Mouse (Mus musculus) hindbrain, embryonic 13.5 days (tissue): ENCODE measurements around the gene Tia1. TPM values are rescaled to one million over a fixed set of nuclear protein-coding genes. Genes with fewer than 3 reads are reported as not detected.
A peak's percentile ranks its signal among the peaks of the same experiment; 100 is the strongest.
"Not testable (repeated sequence)": the region's sequence is repeated elsewhere in the genome, so short reads cannot be mapped to it uniquely, and the experiment has no call there.

Experiments
- ATAC-seq: fragments of 200-750 bp; cut with Nextera tagmentation; 2 replicates; pipeline ENCODE4 v1.8.0; 2017; ENCODE audit warnings: moderate TSS enrichment; ENCODE audit not compliant: low FRiP score
- H3K27ac ChIP-seq: fragments of 300-500 bp; sonication (generic); 2 replicates; pipeline ENCODE4 v1.5.1; 2015; ENCODE audit warnings: inconsistent platforms, mild to moderate bottlenecking, moderate library complexity
- H3K27me3 ChIP-seq: fragments of 300-500 bp; sonication (generic); 2 replicates; pipeline ENCODE4 v1.6.1; 2015; ENCODE audit warnings: mild to moderate bottlenecking, inconsistent platforms
- H3K36me3 ChIP-seq: fragments of 300-500 bp; sonication (generic); 2 replicates; pipeline ENCODE4 v1.6.1; 2015; ENCODE audit warnings: mild to moderate bottlenecking, inconsistent platforms
- H3K4me1 ChIP-seq: fragments of 300-500 bp; sonication (generic); replicated peaks from 2 replicates; pipeline ENCODE4 v1.6.1; 2015; ENCODE audit warnings: inconsistent platforms
- H3K4me2 ChIP-seq: fragments of 300-500 bp; sonication (generic); 2 replicates; pipeline ENCODE4 v1.6.1; 2015; ENCODE audit warnings: inconsistent platforms, mild to moderate bottlenecking, moderate library complexity
- H3K4me3 ChIP-seq: fragments of 300-500 bp; sonication (generic); 2 replicates; pipeline ENCODE4 v1.5.1; 2015; ENCODE audit warnings: mild to moderate bottlenecking, inconsistent platforms
- H3K9ac ChIP-seq: fragments of 300-500 bp; sonication (generic); 2 replicates; pipeline ENCODE4 v1.6.1; 2015; ENCODE audit warnings: mild to moderate bottlenecking, inconsistent platforms
- H3K9me3 ChIP-seq: fragments of 300-500 bp; sonication (generic); 2 replicates; pipeline ENCODE4 v1.6.1; 2016; ENCODE audit warnings: inconsistent platforms
- WGBS: fragments of 180-500 bp; shearing (Covaris S2); methylation state at CpG from one replicate; pipeline ENCODE4 v1.1.7; 2015; 5-methylcytosine and 5-hydroxymethylcytosine counted together
- polyA plus RNA-seq: library from polyadenylated mRNA; unstranded; fragments of >200 nt; fragmentation: Nextera tagmentation; extraction: Ambion mirVana; gene quantifications from 2 replicates; pipeline ENCODE4 v1.2.1, GENCODE M21; 2015

The Tia1 gene
- polyA plus RNA-seq, 1 experiment from 2014 or later, result 359 TPM

DNA sequence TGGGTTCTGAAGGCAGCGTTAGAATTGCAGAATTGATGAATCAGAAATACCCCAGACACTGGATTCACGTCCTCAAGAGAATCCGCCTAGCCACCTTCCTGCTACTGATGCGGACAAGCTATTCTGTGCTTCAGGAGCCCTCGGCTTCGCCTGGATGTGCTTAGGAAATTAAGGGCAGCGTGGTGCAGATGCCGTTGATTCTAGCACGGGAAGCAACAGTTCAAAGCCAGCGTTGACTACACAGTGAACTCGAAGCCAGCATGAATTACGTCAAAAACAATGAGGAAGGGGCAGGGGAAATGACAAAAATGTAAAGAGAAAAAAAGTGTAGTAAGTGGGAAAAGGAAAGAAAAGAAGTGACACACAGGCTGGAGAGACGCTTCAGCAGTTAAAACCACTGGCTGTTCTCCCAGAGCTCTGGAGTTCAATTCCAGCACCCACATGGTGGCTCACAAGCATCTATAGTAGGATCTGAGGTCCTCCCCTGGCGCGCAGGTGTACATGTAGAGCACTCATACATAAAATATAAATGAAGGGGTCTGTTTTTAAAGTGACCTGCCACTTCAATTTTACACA is 33.2 kb upstream of the Tia1 start, which contains the start of gene Snrpg:
Gene Snrpg, plus strand, starts transcription at position 541 of the 576 bp plus-strand sequence.
- 16% methylated on average over 15 of the region's 15 CpGs for WGBS

DNA sequence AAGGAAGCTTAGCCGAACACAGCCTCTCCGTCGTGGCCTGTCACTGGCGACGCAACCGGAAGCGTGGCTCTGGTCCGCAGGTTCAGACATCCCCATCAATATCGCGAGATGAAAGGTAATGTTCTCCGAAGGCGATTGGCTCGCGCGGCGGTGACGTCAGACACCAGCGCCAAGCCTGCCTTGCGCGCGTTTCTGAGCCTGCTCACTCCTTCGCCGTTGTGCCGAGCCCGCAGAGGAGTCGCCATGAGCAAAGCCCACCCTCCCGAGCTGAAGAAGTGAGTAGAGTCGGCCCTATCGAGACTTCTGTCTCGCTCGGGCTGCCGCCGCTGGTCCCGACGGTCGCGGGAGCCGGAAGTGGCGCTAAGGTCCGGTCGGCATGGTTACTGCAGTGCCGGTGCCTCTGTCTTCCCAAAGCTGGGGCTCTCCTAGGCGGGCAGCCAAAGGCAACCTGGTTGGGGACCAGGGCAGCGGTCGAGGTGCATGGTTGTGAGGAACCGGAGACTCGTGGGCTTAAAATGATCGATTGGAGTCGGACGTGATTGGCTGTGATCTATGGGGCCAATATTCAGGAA is 32.6 kb upstream of the Tia1 start:
- Histone ChIP-seq H3K27me3 (no peaks in the 10 kb centered on the region), H3K4me1 (peaks cover 39% of the 10 kb centered on the region), H3K4me2 (peak overlapping the region; percentile 92), H3K9me3 (no peaks in the 10 kb centered on the region), H3K36me3 (peaks cover 16% of the 10 kb centered on the region), H3K4me3 (peak overlapping the region; percentile 93), H3K9ac (peak overlapping the region; percentile 90), H3K27ac (peak overlapping the region; percentile 97)
- ATAC-seq, result peak; percentile 96
- WGBS, result under 1% methylated on average over 50 of the region's 50 CpGs

More for the DNA sequence above, 33.2 kb upstream of the Tia1 start, which contains the start of gene Snrpg:
- Histone ChIP-seq H3K27me3 (no peaks in the 10 kb centered on the region), H3K27ac (peak within 1 kb of the TSS; percentile 97), H3K9ac (peak within 1 kb of the TSS; percentile 90), H3K4me2 (peak within 1 kb of the TSS; percentile 92), H3K36me3 (peaks cover 12% of the 10 kb centered on the region), H3K9me3 (no peaks in the 10 kb centered on the region), H3K4me1 (peaks cover 44% of the 10 kb centered on the region), H3K4me3 (peak within 1 kb of the TSS; percentile 93)
- ATAC-seq, result peak; percentile 18

DNA sequence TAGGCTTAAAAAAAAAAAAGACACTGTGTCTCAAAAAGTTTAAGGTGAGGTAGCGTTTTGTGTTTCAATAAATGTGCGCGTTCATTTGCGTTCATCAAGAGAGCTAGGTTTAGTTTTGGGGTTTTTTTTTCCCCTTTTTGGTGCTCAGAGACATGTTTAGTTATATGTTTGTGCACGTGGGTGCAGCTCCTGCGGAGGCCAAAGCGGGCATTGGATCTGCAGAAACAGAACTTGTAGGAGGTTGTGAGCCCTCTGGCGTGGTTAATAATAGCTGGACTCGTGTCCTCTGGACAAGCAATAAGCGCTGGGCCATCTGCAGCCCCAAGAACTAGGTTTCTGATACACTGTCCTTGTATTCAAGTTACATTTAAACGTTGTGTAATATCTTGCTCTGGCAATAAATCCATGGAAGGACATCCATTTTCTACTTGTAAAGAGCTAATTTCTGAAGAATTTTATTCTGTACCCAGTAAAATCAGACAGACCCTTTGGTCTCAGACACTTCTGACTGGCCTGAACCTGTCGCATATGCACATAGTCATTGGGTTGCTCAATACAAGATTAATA is 32.0 kb upstream of the Tia1 start:
- Histone ChIP-seq H3K27me3 (no peaks in the 10 kb centered on the region), H3K9me3 (no peaks in the 10 kb centered on the region), H3K4me1 (peaks cover 33% of the 10 kb centered on the region), H3K4me3 (peak overlapping the region; percentile 93), H3K36me3 (peaks cover 22% of the 10 kb centered on the region), H3K4me2 (peak overlapping the region; percentile 92), H3K9ac (peak overlapping the region; percentile 90), H3K27ac (peak overlapping the region; percentile 97; the same call in 1 of the 2 replicates)
- WGBS, result 6% methylated on average over 12 of the region's 12 CpGs
- ATAC-seq, result no peak

DNA sequence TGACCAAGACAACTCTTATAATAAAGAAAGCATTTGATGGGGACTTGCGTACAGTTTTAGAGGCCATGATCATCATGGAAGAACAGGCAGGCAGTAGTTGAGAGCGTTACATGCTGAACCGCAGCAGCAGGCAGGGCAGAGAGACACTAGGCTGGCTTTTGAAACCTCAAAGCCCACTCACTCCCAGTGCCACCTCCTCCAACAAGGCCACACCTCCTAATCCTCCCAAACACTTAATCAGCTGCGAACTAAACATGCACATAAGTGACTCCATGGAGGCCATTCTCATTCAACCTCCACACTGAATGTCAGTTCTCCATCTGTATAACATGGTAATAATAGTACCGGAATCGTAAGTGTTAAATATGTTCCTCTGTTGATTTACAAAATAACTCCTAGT is 30.5 kb upstream of the Tia1 start:
- ATAC-seq, result no peak
- H3K9me3 ChIP-seq, result no peaks in the 10 kb centered on the region
- WGBS, result 95% methylated on average over 6 of the region's 6 CpGs
- H3K4me2 ChIP-seq, result no peak overlapping the region
- H3K4me3 ChIP-seq, result no peak overlapping the region
- no peak overlapping the region for H3K9ac ChIP-seq
- peaks cover 32% of the 10 kb centered on the region for H3K36me3 ChIP-seq
- H3K4me1 ChIP-seq, result peaks cover 31% of the 10 kb centered on the region
- no peak overlapping the region for H3K27ac ChIP-seq
- no peaks in the 10 kb centered on the region for H3K27me3 ChIP-seq

DNA sequence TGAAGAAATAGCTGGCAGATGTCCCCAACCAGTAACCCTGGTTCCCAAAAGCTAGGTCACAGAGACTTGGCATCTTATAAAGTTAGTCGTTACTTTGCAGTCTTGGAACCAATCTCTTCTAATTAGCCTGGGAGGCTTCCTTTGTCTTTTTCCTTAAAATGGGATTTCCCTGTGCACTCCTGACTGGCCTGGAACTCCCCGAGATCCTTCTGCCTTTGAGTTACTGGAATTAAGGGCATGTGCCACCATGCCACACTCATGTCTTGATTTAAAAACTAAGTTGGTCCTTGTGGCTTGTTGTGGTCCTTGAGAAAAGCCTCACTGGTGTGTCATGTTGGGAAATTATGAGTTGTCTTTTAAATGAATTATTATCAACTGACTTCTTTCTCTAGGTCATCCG is 25.7 kb upstream of the Tia1 start:
- Histone ChIP-seq H3K9me3 (no peaks in the 10 kb centered on the region), H3K36me3 (peaks cover 49% of the 10 kb centered on the region), H3K27ac (no peak overlapping the region), H3K4me1 (peaks cover 7% of the 10 kb centered on the region), H3K4me3 (no peak overlapping the region), H3K27me3 (no peaks in the 10 kb centered on the region), H3K9ac (no peak overlapping the region), H3K4me2 (no peak overlapping the region)
- no peak for ATAC-seq
- 97% methylated on average over 3 of the region's 3 CpGs for WGBS

DNA sequence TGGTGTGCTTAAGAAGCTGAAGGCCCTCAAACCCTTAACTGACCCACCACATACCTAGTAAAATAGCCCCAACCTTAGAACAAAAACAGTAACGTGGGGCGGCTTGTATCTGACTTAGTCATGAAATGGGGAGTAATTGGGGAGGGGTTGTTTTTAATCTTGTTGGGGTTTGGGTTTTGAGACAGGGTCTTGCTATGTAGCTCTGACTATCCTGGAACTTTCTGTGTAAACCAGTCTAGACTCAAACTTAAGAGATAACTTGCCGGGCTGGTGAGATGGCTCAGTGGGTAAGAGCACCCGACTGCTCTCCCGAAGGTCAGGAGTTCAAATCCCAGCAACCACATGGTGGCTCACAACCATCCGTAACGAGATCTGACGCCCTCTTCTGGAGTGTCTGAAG is 23.9 kb upstream of the Tia1 start:
- not testable (repeated sequence) for H3K27me3 ChIP-seq, H3K27ac ChIP-seq, H3K9me3 ChIP-seq, ATAC-seq, H3K4me1 ChIP-seq, H3K4me2 ChIP-seq, H3K9ac ChIP-seq, H3K4me3 ChIP-seq
- WGBS, result 81% methylated on average over 8 of the region's 8 CpGs
- H3K36me3 ChIP-seq, result peaks cover 52% of the 10 kb centered on the region

DNA sequence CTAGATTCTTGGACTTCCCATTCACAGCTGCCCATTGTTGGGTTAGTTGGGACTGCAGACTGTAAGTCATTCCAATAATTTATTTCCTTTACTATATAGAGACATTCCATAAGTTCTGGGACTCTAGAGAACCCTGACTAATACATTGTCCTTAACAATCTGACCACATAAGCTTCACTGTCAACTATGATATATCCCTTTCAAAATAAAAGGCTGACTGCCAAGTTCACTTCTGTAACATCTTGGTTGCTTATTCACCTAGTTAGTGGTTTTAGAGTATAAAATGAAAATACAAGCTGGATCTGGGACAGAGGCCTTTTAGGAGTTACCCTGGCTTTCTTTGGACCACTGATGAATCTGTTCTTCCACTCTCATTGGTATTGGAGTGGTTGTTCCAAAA is 21.5 kb upstream of the Tia1 start:
- H3K27ac ChIP-seq, result no peak overlapping the region
- H3K9ac ChIP-seq, result no peak overlapping the region
- peaks cover 55% of the 10 kb centered on the region for H3K36me3 ChIP-seq
- no peaks in the 10 kb centered on the region for H3K4me1 ChIP-seq
- no peak overlapping the region for H3K4me2 ChIP-seq
- ATAC-seq, result no peak
- H3K27me3 ChIP-seq, result no peaks in the 10 kb centered on the region
- H3K9me3 ChIP-seq, result no peaks in the 10 kb centered on the region
- no peak overlapping the region for H3K4me3 ChIP-seq

DNA sequence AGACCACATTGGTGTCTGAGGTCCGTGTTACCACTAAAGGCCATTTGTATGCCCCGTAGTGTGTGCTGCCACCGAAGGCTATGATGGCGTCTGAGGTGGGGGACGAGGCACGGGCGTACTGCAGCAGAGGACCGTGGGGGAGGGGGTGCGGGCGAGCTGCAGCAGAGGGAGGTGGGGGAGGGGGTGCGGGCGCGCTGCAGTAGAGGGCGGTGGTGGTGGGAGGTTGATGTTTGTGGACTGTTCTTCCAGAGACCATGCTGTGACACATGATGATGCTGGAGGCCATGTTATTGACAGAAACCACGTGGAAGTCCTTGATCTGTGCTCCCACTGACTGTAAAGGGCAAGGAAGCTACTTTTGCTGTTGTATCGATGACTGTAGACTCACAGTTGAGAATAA is 20.6 kb upstream of the Tia1 start:
- peaks cover 55% of the 10 kb centered on the region for H3K36me3 ChIP-seq
- WGBS, result 52% methylated on average over 16 of the region's 16 CpGs

DNA sequence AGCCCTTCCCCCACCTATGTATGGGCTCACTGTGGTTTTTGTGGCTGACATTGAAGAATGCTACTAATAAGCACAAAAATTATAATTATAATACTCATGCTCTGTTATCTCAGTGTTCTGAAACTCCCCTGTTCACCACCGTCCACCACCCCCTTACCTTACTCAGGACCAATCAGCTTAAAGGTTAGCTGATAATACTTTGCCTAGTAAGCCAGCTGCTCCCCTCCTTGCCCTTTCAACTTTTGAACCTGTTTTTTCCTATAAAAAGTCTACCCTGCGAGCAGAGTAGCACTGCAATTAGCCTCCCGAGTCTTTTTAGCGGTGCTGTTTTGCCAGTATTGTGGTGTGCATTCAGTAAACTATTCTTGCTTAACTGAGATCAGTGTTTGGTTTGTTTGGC is 19.3 kb upstream of the Tia1 start:
- ATAC-seq, result no peak
- Histone ChIP-seq H3K4me1 (no peaks in the 10 kb centered on the region), H3K9me3 (no peaks in the 10 kb centered on the region), H3K4me3 (no peak overlapping the region), H3K36me3 (peaks cover 55% of the 10 kb centered on the region), H3K4me2 (no peak overlapping the region), H3K27ac (no peak overlapping the region), H3K27me3 (no peaks in the 10 kb centered on the region), H3K9ac (no peak overlapping the region)
- 79% methylated on average over 4 of the region's 4 CpGs for WGBS

More for the DNA sequence above, 20.6 kb upstream of the Tia1 start:
- Histone ChIP-seq H3K27me3 (no peaks in the 10 kb centered on the region), H3K4me3 (no peak overlapping the region), H3K27ac (no peak overlapping the region), H3K4me1 (no peaks in the 10 kb centered on the region), H3K9me3 (no peaks in the 10 kb centered on the region), H3K9ac (no peak overlapping the region), H3K4me2 (no peak overlapping the region)
- no peak for ATAC-seq

DNA sequence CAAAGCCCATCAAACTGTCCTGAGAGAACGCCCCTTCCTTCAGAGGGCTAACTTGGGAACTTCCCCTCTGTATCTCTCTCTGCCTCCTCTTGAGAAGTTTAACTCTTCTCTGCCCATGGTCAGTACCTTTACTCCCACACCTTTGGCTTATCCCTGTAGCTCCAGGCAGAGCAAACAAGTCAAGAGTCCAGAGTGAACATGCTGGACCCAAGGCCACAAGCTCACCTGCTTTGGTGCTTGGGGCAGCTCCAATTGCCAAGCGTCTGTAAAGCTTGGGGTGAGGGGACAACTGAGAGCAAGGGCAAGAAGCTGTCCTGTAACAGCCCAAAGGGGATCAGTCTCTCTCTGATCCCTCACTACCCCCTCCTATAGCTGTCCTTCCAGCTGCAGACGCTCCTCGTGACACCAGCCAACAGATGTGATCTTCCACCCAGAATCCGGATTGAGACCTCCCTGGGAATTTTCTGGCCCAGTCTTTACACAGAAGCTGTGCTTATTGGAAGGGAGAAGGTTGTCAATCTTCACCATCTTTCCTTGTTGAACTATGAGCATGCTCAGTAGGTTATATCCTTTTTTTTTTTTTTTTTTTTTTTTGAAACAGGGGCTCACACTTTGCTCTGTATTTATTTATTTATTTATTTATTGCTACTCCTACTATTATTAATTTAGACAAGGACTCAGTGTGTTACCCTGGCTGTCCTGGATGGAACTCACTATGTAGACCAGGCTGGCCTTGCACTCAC is 18.5 kb upstream of the Tia1 start:
- no peak overlapping the region for H3K27ac ChIP-seq
- no peak overlapping the region for H3K4me2 ChIP-seq
- no peaks in the 10 kb centered on the region for H3K4me1 ChIP-seq
- no peaks in the 10 kb centered on the region for H3K27me3 ChIP-seq
- no peak overlapping the region for H3K4me3 ChIP-seq
- no peaks in the 10 kb centered on the region for H3K9me3 ChIP-seq
- no peak for ATAC-seq
- no peak overlapping the region for H3K9ac ChIP-seq
- H3K36me3 ChIP-seq, result peaks cover 59% of the 10 kb centered on the region
- WGBS, result 76% methylated on average over 5 of the region's 5 CpGs

DNA sequence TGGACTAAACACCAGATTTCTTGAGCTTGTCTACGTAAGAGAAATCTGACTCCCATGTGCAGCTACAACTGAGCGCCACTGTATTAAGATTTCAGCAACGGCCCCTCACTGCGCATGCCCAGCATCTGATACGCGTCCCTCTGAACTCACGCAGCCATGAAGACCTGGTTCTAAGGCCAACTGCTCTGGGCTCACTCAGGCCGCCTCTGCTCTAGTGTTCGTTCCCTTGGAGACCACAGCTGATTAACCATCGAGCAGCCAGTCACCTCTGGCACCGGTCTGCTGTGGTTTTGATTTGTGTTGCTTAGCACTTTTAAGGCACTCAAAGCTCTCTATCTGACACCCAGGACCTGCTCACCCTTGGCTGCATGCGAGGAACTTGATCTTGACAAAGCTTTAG is 16.7 kb upstream of the Tia1 start:
- WGBS, result 83% methylated on average over 12 of the region's 12 CpGs
- no peak for ATAC-seq
- H3K36me3 ChIP-seq, result peaks cover 74% of the 10 kb centered on the region

DNA sequence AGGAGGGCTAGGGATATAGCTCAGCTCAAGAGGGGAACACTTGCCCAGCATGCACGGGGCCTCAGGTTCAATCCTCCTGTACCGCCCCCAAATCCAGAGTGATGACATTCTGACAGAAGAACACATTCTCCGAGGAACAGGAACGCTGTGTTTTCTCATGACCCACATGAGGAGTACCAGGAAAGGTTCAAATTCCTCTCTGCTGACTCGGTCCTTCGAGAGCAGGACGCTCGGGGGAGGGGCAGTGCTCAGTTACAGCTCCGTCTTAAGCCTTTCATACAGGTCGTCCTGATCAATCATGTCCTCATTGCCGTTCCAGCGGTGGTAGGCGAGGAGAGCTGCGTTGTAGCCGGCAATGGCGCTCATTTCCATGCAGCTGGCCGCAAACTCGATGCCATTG is 15.6 kb upstream of the Tia1 start:
- no peaks in the 10 kb centered on the region for H3K9me3 ChIP-seq
- no peak overlapping the region for H3K27ac ChIP-seq
- H3K4me1 ChIP-seq, result peaks cover 4% of the 10 kb centered on the region
- H3K36me3 ChIP-seq, result peaks cover 78% of the 10 kb centered on the region
- no peak overlapping the region for H3K4me3 ChIP-seq
- no peaks in the 10 kb centered on the region for H3K27me3 ChIP-seq
- 86% methylated on average over 18 of the region's 18 CpGs for WGBS
- no peak for ATAC-seq
- no peak overlapping the region for H3K4me2 ChIP-seq
- H3K9ac ChIP-seq, result no peak overlapping the region

More for the DNA sequence above, 16.7 kb upstream of the Tia1 start:
- no peaks in the 10 kb centered on the region for H3K4me1 ChIP-seq
- no peak overlapping the region for H3K27ac ChIP-seq
- no peak overlapping the region for H3K4me3 ChIP-seq
- H3K4me2 ChIP-seq, result no peak overlapping the region
- no peaks in the 10 kb centered on the region for H3K9me3 ChIP-seq
- no peak overlapping the region for H3K9ac ChIP-seq
- no peaks in the 10 kb centered on the region for H3K27me3 ChIP-seq
